Comparison of ENCODE assay signal across 8 mouse cellular contexts in the genomic region with DNA sequence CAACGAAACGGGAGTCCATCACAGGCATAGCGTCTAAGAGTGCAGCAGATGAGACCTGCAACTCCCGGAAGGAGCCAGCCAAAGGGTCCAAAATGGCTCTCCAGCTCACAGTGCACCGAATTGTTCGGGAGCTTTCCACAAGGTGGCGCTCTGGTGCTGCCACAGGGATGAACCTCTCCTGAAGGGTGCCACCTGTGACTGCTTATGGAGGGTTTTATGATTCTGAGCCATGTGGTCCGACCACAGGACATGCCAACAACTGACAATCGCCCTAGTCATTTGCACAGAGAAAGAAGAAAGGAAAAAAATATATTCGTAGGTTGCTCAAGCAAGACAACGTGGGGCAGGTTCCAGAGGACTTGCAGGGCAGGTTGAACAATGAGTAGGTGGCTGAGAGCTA.
DNase-seq lines count a peak whose midpoint lies in the region; ATAC-seq and TF ChIP-seq lines count a peak whose summit lies in the region.

No protein-coding gene starts in this region.

- H3K27ac ChIP-seq in forebrain, embryonic 14.5 days (ENCODE audit: low read depth, low read length) = no peak overlapping the region
- H3K27ac ChIP-seq in forebrain, embryonic 15.5 days (replicated peaks) = no peak overlapping the region
- H3K27ac ChIP-seq in intestine, embryonic 14.5 days (ENCODE audit: low read depth) = no peak overlapping the region
- no peak overlapping the region for H3K27ac ChIP-seq in neural tube, embryonic 11.5 days (ENCODE audit: low read depth, low read length)

- H3K4me2 ChIP-seq in forebrain, embryonic 14.5 days (ENCODE audit: low read length) = no peak overlapping the region
- no peak overlapping the region for H3K4me2 ChIP-seq in forebrain, embryonic 15.5 days (replicated peaks)
- no peak overlapping the region for H3K4me2 ChIP-seq in intestine, embryonic 14.5 days (ENCODE audit: low read length)
- no peak overlapping the region for H3K4me2 ChIP-seq in neural tube, embryonic 11.5 days (ENCODE audit: low read depth)

- TF ChIP-seq POLR2A in brain, embryonic 14.5 days (IDR thresholded peaks at IDR 0.05; ENCODE audit: borderline replicate concordance, extremely low read depth, insufficient read depth, insufficient read length, poor library complexity, severe bottlenecking) = no peak

- no peak overlapping the region for H3K9ac ChIP-seq in forebrain, embryonic 14.5 days (ENCODE audit: low read length)
- no peak overlapping the region for H3K9ac ChIP-seq in forebrain, embryonic 15.5 days (replicated peaks)
- no peak overlapping the region for H3K9ac ChIP-seq in intestine, embryonic 14.5 days (ENCODE audit: low read length)
- H3K9ac ChIP-seq in neural tube, embryonic 11.5 days (ENCODE audit: low read length) = no peak overlapping the region

- WGBS in forebrain, embryonic 14.5 days = 44% methylated on average over 11 of the region's 11 CpGs
- WGBS in forebrain, embryonic 15.5 days = 44% methylated on average over 11 of the region's 11 CpGs
- 38% methylated on average over 11 of the region's 11 CpGs for WGBS in intestine, embryonic 14.5 days
- WGBS in neural tube, embryonic 11.5 days = 46% methylated on average over 11 of the region's 11 CpGs

- ATAC-seq in forebrain, embryonic 14.5 days = no peak
- no peak for ATAC-seq in forebrain, embryonic 15.5 days (replicated peaks)
- peak; percentile 79; the same call in 1 of the 2 replicates for ATAC-seq in intestine, embryonic 14.5 days (replicated peaks; ENCODE audit: low FRiP score, low TSS enrichment, low read depth)
- no peak for ATAC-seq in neural tube, embryonic 11.5 days (ENCODE audit: insufficient read depth, low FRiP score, low TSS enrichment)

- no peaks in the 10 kb centered on the region for H3K27me3 ChIP-seq in forebrain, embryonic 14.5 days (replicated peaks; ENCODE audit: control insufficient read depth, insufficient read depth, low read length)
- no peaks in the 10 kb centered on the region for H3K27me3 ChIP-seq in forebrain, embryonic 15.5 days
- no peaks in the 10 kb centered on the region for H3K27me3 ChIP-seq in intestine, embryonic 14.5 days (replicated peaks; ENCODE audit: control insufficient read depth, insufficient read depth, low read length)
- no peaks in the 10 kb centered on the region for H3K27me3 ChIP-seq in neural tube, embryonic 11.5 days (ENCODE audit: control insufficient read depth, insufficient read depth, low read length)

- peak; percentile 71 for DNase-seq in forebrain, embryonic 14.5 days (ENCODE audit: low spot score)
- peak; percentile 65 for DNase-seq in brain, embryonic 14.5 days (ENCODE audit: low read depth)
- peak; percentile 60 to 81 for DNase-seq in frontal cortex, postnatal 10 days (ENCODE audit: low spot score in 2 of 2)
- DNase-seq in intestine, embryonic 14.5 days (ENCODE audit: low spot score) = peak; percentile 83
- DNase-seq in left cerebral cortex, adult 8-10 months (ENCODE audit: low spot score in 2 of 2) = peak; percentile 47 to 81
- DNase-seq in neural tube, embryonic 11.5 days (ENCODE audit: low spot score) = peak; percentile 74
- peak; percentile 91 for DNase-seq in testis, postnatal 10 days (ENCODE audit: low spot score)

- no peaks in the 10 kb centered on the region for H3K36me3 ChIP-seq in forebrain, embryonic 14.5 days (ENCODE audit: control insufficient read depth, insufficient read depth, low read length)
- H3K36me3 ChIP-seq in forebrain, embryonic 15.5 days = no peaks in the 10 kb centered on the region
- no peaks in the 10 kb centered on the region for H3K36me3 ChIP-seq in intestine, embryonic 14.5 days (ENCODE audit: control insufficient read depth, insufficient read depth, low read length)
- no peaks in the 10 kb centered on the region for H3K36me3 ChIP-seq in neural tube, embryonic 11.5 days (ENCODE audit: control insufficient read depth, insufficient read depth, low read length)

- no peaks in the 10 kb centered on the region for H3K9me3 ChIP-seq in forebrain, embryonic 14.5 days (replicated peaks; ENCODE audit: control insufficient read depth, low read length)
- H3K9me3 ChIP-seq in forebrain, embryonic 15.5 days = no peaks in the 10 kb centered on the region
- no peaks in the 10 kb centered on the region for H3K9me3 ChIP-seq in intestine, embryonic 14.5 days (ENCODE audit: control insufficient read depth, low read length)
- 0 out of 2 replicates have a peak, but pooled peaks cover 5% of the 10 kb centered on the region for H3K9me3 ChIP-seq in neural tube, embryonic 11.5 days (ENCODE audit: control insufficient read depth, low read length)

- H3K4me1 ChIP-seq in forebrain, embryonic 14.5 days (ENCODE audit: control insufficient read depth, insufficient read depth, low read length) = no peaks in the 10 kb centered on the region
- no peaks in the 10 kb centered on the region for H3K4me1 ChIP-seq in forebrain, embryonic 15.5 days
- no peaks in the 10 kb centered on the region for H3K4me1 ChIP-seq in intestine, embryonic 14.5 days (replicated peaks; ENCODE audit: control insufficient read depth, insufficient read depth, low read length)
- H3K4me1 ChIP-seq in neural tube, embryonic 11.5 days (ENCODE audit: control insufficient read depth, insufficient read depth, low read length) = no peaks in the 10 kb centered on the region

- no peak overlapping the region for H3K4me3 ChIP-seq in forebrain, embryonic 14.5 days (ENCODE audit: low read depth, low read length)
- no peak overlapping the region for H3K4me3 ChIP-seq in forebrain, embryonic 15.5 days
- H3K4me3 ChIP-seq in intestine, embryonic 14.5 days (ENCODE audit: low read depth, low read length) = no peak overlapping the region
- no peak overlapping the region for H3K4me3 ChIP-seq in neural tube, embryonic 11.5 days (ENCODE audit: low read depth, low read length)

- peak; percentile 70 for TF ChIP-seq CTCF in brain, embryonic 14.5 days (IDR thresholded peaks at IDR 0.05; ENCODE audit: borderline replicate concordance, extremely low read depth, insufficient read depth, insufficient read length)
